Mouse (Mus musculus) activated CD4-positive, CD25-positive, alpha-beta regulatory T cell, adult 4 months (primary cell): ENCODE data around the gene Klra7. TPM values are rescaled to one million over a fixed set of nuclear protein-coding genes. Genes with fewer than 3 reads are reported as not detected.
"Not testable (repeated sequence)": the region's sequence is repeated elsewhere in the genome, so short reads cannot be mapped to it uniquely, and the experiment has no call there.

Source experiments
- ATAC-seq: one replicate; pipeline ENCODE4 v1.8.0; 2017
- polyA plus RNA-seq, 2 experiments: library from polyadenylated mRNA; unstranded; fragments of 100-300 nt; shearing (Covaris generic); gene quantifications; one replicate each; pipeline ENCODE4 v1.2.1; 2017

Gene Klra7
- polyA plus RNA-seq: not detected

- ATAC-seq: no peak
Measured at GRCm38 (mm10) chr6:130233222-130233621, at the start of gene Klra7. Gene Klra7, minus strand, starts transcription at chr6:130233322.

DNA sequence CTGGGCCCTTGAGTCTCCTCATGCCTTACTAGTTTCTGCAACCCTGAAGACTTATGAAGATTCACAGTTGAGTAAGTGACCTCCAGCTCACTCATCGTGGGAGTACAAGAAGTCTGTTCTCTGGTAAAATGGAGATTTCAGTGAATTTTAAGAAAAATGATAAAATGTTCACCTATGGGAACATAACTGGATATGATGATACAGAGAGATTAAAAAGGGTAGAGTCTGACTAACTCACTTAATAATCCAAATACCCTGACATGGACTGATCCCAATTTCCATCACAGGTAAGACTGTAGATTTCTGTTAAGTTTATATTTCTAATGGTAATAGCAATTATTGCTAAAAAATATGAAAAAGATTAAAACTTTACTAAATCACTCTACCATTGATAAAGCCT lies 48.7 kb upstream of the Klra7 start, which contains the start of gene Klra10:
TSS of gene Klra10 (minus strand) at position 101 of the 400 bp plus-strand sequence.
- not testable (repeated sequence) for ATAC-seq

DNA sequence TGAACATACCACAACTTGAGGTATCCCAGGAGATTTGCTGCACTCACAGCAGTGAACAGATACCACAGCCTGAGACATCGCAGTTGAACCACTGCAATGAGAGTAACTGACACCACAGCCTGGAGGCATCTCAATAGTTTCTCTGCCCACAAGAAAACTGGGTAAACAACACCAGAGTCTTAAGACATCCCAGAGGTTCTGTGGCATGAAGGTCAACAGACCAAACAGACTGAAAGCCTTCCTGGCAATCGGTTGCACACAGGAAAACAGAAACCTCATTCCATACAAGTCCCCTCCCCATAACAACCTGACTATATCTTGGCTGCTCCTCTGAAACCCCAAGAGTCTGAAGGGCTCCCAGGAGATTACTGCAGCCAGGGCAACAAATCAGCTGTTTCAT lies 22.2 kb upstream of the Klra7 start:
- no peak for ATAC-seq

DNA sequence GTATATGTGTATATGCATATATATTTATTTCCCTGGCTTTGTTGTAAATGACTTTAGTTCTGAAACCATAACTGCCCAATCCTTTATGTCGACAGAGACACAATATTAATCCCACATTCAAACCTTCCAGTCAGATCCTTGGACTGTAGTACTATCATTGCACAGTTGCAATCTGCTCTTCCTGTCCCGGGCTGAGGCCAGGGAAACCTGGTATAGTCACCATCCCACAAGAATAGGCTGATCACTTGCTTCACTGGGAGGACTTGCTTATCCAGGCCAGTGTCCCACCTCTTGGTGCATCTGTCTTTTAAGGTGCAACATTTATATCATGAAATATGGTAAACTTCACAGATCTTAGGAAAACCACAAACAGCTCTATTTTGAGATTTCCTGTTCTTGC lies 4.4 kb upstream of the Klra7 start:
- ATAC-seq: no peak

DNA sequence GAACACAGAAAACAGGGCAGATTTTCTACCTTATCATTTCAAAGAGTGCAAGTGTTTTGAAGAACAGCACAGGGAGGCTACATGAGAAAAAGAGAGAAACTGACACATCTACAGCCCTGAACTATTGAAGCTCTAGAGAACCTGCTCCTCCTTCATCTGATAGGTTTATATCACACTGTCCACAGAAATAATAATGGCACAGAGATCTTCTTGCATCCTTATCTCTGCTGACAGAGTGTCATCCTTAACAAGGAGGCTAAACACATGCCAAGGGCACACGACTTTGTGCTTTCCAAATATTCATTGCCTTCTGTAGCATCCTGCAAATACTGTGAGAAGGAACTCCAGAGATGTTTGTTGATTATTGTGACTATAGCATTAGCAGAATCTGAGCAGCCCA lies 3.5 kb upstream of the Klra7 start:
- ATAC-seq: no peak

GRCm38 (mm10) chr6:130197453-130197852 lies 35.7 kb downstream of the Klra7 start:
- ATAC-seq: not testable (repeated sequence)

DNA sequence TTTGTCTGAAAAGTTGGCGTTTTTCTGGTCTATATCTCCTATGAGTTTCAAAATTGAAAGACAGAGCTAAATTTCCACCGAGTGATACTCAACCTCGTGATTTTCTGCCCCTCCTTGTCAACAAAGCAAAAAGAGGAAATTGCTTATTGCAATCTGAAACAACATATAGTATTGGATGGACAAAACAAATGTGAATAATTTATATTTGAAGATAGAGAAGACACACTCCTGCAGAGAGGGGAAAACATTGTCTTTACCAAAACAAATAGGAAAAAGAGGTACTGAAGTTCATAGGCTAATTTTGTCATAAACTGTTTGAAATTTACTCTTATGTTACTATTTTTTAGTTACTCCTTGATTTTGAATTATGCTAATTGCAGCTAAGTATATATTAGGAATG lies 40.1 kb downstream of the Klra7 start, which contains the start of gene Klra9:
TSS of gene Klra9 (minus strand) at position 101 of the 400 bp plus-strand sequence.
- not testable (repeated sequence) for ATAC-seq

Other genes starting within 250 kb of the Klra7 start
- gene Klra6, start 206.4 kb downstream of the Klra7 start, polyA plus RNA-seq: not detected
- not detected for gene Klra4, start 166.1 kb downstream of the Klra7 start, polyA plus RNA-seq
- gene Klra8, start 103.4 kb downstream of the Klra7 start, polyA plus RNA-seq: not detected
- gene Klra9, start 40.2 kb downstream of the Klra7 start, polyA plus RNA-seq: not detected
- gene Klra10, start 48.6 kb upstream of the Klra7 start, polyA plus RNA-seq: not detected
- gene Klra3, start 104.3 kb upstream of the Klra7 start, polyA plus RNA-seq: not detected
- gene Klra1, start 153.6 kb upstream of the Klra7 start, polyA plus RNA-seq: not detected